Mouse (Mus musculus) layer of hippocampus, adult 8-10 months (tissue): ENCODE measurements at regions not wholly inside any gene's neighbourhood (a gene's known extent, or its start where the extent isn't known, plus 50 kb on each side); places are given as distances from the start of the nearest gene placed in this dataset.

Experiments
- DNase-seq, 2 experiments: peaks; one replicate each; pipeline ENCODE4 v3.0.0; 2022; ENCODE audit warnings: low spot score in 2 of 2

DNA sequence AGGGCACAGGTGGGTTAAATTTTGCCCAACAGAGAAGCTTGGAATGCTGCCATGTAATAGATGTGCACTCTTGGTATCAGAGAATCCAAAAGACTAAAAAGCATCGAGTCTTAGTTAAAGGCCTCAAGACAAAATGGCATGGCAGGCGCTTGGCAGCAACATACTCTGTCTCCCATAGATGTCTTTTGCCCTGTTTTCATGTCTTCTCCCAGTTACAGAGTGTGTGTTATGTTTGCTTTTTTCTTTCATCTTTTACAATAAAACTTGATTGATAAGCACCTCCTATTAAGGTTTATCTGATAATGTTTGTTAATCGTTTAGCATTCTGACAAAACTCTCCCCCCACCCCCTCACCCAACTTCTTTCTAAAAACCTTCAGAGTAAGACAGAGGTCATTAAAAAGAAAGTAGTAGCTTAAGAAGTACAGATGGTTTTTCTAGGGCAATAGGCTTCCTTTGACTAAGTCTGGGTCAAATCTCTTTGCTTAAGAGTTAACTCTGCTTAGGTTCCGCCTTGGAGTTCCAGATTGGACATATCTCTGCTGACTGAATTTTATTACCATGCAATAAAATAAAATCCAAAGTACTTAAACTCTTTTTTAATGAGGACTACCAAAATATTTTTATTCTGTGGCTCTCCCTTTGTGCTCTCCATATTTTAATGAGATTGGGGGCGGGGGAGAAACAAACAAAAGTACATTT, 252.9 kb upstream of the Zeb2 start:
- DNase-seq, result no peak

DNA sequence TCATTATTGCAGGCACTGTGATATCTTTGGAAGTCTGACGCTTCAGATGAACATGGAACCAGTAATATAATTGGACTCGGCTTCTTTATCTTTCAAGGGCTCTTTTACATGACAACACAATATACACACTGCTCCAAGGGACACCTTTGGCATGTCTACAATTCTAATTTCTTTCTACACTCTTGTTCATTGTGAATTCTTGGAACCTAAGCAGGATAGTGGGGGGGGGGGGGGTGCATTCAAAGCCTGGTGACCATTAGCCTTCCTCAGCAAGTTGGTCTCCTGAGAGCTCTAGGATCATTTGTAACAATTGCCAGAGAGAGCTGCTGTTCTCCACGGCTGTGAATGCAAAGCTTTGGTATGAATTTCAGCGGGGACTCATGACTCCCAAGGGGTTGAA, 252.2 kb upstream of the Zeb2 start:
- no peak for DNase-seq

DNA sequence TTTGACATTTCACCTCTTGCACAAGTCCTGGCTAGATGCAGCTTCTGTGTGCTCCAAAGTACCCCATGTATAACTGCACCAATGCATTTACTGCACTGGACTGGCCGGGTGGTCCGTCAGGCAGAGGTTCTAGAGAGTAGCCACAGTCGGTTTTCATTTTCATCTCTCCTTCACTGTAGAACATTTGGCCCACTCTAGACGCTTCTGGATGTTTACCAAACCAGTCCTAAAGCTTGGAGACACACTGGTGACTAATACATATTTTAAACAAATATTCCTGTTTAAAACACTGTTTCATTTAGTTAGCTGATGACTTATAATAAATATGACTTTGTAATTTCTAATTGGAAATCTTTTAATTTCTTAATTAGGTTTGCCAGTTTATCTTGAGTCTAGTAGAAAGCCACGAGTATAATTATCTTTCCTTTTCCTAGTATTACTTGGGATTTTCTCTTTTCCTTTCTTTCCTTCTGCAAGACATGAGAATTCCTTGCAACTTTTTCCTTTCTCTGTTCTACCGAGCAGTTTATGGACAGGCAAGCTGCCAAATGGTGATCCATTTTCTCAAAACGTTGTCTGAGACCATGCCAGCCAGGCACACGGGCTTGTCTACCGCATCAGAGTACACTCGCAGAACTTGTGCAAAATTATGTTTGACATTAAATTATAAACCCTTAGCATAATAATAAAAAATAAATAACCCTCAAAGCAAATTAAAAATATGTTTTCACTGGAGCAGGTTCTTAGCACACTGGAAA, 250.4 kb upstream of the Zeb2 start:
- peak in 1 of 2 experiments; percentile 29 for DNase-seq

DNA sequence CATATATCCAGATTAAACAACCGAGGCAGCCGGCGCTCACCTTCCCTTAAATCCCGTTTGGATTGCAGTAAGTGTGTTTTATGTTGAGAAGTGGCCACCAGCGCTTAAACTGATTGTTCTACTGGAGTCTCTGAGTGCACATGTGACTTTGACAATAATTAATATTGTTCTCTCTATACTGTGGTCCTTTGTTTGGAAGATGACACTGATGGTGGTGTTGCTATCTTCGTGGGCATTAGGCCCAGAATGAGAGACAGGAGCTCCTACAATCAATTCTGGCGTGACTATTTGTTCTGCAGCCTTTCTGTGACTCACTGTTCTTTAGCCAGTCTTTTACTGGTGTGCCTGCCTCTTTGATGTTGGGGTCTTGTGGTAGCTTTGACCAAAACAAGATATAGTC, 240.1 kb upstream of the Zeb2 start:
- peak; percentile 21 to 32 for DNase-seq

DNA sequence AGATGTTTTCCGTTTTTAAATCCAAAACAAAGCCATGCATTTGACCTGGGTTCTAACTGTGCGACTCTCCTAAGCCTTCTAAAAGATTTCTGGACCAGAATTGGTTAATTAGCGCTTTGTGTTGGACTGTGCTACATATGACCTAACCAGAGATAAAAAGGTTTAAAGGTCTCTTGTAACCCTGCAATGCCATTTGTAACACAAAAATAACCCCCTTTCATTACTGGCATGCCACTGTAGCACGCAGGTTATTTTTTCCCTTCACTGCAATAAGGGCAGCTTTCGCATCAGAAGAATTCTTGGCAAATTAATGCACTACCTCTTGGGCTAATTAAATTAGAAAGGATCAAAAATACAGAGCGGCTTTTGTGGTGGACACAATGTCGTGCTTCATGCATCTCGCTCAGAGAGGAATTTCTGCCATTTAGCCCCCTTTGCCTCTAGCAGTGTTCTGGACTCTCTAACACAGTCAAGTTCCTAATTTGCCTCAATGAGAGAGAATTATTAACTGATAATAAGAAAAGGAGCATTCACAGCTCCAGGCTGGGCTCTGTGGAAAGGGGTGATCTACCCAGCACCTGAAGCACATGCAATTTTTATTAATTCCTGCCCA, 239.5 kb upstream of the Zeb2 start:
- DNase-seq, result no peak

DNA sequence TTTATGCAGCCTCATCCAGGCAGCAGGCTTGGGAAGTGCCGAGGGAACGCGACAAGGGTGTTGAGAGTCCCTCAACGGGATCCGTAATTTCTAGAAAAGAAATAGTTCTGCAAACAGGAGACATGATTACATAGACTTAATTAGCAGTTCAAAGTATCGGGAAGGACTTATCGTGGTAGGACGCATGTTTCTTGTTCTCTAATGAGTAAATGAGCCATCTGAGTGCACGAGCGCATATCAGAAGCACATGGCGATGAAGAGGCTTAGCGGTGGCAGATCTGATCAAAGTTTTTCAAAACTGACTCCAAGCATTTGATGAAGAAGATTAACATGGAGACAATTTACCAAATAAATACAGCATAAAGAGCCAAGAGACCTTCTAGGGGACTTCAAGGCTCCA, 238.8 kb upstream of the Zeb2 start:
- DNase-seq, result no peak

DNA sequence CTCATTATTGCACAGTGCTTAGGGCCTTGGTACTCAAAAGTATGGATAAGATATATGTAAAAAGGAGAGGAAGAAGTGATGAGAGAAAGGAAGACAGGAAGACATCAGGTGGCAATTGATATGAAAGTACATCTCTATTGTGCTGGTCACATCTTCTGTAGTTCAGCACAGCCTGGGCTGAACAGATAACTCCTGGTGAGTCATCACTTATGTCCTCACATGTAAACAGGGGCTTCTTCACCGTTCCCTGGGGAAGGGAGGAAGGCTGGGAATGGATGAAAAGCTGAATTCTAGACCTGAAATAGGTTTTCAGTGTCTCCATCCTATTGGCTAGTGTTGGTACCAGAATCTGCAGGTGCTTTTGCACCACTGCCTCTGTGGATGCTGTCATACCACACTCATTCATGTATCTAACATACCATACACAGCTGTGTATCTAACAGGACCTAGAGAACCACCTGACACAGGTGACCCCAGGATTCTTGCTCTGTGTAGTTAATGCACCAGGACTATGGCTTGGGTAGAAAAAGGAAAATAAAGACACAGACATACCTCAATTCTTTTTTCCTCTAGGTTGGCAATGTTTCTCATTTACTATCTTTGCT, 234.4 kb upstream of the Zeb2 start:
- no peak for DNase-seq

DNA sequence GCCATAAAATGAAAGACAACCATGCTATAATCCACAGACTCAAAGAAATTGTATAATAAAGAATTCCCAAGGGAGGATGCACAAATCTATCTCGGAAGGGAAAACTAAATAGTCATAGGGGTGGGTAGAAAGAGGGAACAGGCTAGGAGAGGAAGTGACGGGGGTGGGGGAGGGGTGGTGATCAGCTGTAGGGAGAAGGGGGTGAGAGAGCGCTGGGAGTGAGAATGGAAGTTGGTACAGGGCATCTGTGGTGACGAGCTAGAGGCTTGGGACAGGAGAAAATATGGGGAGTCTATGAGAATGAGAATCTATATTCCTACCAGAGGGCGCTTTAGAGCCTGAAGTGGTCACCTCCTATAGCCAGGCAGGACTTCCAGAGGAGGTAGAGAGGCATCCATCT, 229.2 kb upstream of the Zeb2 start:
- DNase-seq, result no peak

DNA sequence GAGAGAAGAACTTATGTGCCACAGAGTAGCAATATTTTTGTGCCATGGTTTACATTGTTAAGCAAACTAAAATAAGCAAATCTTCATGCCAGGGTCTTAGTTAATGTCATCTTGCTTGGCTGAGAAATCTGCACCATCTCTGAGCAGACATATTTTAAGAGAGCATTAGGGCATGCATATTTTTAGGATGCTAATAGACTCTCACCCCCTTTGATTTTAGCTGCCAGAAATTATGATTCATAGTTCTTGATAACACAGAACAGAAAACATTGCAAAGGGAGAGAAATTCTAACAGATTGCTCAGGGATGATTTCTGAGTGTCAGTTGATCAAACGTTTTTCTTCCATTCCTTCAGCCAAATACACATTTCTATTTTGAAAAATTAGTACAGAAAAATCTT, 222.7 kb upstream of the Zeb2 start:
- no peak for DNase-seq

DNA sequence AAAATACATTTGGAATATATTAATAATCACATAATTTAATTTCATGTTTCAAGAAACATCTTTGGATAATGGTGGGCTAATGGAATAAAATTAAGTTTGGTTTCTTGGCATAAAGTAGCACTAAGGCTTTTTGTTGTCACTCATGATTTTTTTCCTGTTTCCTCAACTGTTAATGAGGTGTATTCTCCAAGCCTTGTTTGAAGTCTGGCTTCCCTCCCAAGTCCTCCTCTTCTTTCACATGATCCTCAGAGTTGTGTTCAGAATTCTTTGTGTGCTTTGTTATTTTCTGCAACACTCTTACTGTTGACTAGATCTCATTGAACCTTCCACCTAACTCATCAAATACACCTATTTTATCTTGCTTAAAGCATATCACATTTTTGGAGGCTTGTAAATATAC, 221.6 kb upstream of the Zeb2 start:
- no peak for DNase-seq

DNA sequence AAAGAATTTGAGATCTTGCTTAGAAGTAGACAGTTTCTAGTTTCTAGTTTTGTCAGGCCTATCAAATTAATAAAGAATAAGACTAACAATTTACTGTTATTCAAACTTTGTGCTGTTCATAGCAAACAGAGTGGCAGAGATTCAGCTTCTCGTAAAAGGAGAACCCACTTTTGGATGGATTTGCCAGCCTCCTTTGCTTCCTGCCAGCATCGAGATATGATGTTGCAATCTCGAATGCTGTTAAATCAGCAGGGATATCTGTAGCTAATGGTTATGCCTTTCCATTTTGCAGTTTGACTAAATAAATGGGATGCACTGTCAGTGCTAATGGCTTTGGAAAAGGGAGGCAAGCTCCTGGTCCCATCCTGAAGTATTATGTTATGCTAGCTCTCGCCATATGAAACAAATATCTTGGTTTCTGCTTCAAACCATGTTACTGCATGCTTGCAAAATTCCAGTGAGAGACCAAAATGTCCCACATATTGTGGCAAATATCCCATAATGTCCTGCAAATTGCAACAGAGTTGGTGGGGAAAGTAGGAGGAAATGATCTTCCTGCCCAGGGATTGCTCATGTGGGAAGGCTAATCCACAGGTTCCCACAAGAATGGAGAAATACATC, 199.9 kb upstream of the Zeb2 start:
- DNase-seq, result peak in 1 of 2 experiments; percentile 14

DNA sequence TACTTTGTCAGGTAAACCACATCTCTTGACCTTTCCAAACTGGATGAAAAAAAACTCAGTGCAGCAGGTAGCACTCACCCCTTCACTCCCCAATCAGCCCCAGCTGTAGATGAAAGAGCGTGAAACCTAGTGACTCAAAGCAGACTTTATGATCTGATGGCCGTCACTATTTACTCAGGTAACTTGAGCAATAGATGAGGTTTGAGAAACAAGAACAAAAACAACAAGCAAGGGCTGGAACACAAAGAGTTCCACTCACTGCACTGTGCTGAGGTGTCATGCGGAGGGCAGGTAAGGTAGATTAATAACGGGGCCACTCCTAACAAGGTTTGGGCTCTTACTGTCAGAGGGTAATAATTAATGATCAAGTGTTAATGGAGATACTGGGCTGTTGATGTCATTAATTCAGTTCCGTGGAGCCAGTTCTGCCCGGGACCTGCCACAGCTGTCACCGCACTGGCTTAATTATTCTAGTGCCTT, 170.4 kb upstream of the Zeb2 start:
- DNase-seq, result no peak

DNA sequence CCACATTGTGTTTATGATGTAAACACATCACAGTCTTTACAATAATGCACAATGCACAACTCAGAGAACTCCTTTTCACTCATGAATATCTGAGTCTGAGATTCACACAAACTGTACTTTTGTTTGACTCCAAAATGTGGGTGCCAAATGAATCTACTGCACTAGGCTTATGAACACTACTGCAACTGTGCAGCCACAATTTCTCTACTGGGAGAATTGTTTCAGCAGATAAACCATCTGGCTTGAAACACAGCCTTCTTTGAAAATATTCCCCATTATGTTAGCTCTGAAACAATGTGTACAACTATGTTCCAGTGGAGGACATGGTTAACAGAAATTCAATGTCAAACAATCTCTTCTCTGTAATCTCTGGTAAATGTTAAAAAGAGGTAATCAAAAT, 166.6 kb upstream of the Zeb2 start:
- DNase-seq, result peak; percentile 25 to 44

DNA sequence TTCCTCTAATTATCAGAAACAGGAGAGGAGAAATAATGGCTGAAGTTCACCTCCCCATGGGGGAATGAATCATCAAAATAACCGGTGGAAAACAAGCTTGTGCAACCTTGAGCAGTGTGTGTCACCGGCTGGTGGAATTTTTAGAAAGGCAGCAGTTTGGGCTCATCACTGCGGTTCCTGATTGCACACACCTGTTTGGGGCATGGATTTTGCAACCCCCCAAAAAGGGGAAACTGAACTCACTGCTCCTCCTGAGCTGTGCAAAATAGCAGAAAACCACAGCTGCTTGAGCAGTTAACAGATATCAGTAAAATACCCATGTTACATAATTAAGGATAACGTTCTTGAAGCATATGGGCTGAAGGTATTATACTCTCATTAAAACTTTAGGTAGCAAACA, 162.3 kb upstream of the Zeb2 start:
- no peak for DNase-seq

DNA sequence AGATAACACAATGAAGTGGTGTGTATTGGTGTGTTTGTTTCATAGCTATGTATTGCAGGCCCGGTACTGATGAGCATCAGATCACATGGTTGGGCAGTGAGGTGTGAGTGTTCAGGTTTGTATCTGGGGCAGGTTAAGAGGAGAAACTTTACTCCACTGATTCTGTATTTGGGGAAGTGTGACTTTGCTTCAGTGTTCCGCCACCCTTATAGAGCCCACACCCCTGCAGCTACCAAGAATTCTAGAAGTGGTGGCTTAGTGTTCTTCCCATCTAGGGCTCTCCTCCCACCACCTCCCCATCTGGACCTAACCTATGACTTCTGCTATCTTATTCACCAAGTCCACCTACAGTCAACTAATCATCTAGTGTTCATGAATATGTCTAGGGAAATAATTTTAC, 160.4 kb upstream of the Zeb2 start:
- no peak for DNase-seq

DNA sequence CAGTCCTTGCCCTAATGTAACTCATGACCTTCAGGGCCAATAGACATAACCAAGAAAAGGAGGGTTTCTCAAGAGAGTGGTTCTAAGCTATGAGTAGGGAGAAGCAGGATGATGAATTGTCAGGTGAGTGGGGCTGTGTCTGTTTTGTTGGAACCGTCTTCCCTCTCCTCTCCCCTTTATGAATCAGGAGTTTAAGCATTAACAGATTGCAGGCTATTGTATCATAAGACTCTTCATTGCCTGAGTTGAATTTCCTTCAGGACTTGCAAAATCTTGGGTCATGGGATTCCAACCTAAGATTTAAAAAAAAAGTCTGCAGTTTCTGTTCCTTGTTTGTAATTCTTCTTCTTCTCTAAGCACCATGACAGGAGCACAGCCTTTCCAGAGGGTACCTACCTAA, 159.5 kb upstream of the Zeb2 start:
- no peak for DNase-seq

DNA sequence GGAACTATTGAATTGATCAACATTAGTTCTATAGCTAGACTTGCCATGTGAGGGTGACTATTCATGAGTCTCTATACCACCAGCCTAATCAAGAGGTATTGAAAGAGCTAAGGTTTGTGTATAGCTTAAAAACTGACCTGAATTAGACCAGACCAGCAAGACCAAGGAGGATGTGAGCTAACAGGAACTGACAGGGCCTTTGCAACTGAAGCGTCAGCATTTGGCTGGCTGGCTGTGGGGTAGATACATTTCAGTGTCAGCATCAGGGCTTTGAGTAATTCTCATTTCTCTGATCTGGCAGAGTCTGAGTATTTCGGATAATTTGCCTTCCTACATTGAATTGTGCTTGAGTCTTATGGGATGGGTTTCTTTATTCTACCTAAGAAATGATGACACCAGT, 152.8 kb upstream of the Zeb2 start:
- no peak for DNase-seq

DNA sequence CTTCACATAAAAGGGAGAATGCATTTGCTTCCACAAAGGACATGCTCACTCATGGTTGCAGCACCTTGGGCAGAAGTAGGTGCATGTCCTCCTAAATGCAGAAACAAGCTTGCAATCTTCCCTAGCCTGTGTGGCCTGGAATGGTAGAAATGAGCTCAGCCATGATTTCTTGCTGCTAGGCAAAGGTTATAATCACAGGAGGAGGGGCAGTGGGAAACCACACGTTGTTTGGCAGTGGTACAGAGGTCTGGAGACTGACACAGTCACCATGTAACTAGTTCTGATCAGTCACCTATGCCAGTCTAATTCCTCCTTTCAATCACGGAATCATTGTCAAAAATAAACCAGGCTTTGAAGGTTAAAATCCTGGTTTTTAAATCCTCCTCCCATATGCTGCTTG, 148.6 kb upstream of the Zeb2 start:
- no peak for DNase-seq

DNA sequence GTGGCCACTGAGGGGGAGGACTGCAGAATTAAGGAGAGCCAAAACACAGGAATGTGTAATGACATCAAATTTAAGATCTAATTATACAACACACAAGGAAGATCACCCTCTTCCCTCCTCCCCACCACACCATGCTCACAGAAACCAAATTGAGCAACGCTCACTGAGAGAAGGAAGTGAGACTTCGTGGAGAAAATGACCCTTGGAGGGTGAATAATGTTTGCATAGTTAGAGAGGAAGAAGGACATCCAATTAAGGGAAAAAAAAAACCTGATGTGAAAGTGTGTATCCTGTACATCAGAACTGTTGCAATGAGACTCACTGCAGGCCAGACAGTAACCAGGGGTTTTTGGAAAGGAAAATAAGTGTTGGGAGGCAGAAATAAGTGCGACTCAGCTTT, 144.8 kb upstream of the Zeb2 start:
- no peak for DNase-seq

DNA sequence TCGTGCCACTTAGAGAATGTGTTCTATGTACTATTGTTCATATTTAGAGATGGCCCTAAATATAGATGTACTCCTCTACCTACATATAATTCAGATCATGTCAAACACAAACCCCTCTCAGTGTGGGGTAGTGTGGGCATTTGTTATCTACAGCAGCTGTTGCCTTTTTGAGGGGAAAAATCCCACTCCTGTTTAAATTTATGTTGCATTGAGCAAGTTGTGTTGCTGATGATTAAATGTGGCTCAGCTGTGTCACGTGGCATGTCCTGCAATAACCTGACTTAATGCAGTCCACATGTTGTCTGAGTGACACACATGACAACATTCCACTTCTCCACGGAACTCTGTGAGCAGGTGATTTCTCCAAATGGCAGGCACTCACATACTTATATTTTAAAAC, 141.7 kb upstream of the Zeb2 start:
- DNase-seq, result no peak

DNA sequence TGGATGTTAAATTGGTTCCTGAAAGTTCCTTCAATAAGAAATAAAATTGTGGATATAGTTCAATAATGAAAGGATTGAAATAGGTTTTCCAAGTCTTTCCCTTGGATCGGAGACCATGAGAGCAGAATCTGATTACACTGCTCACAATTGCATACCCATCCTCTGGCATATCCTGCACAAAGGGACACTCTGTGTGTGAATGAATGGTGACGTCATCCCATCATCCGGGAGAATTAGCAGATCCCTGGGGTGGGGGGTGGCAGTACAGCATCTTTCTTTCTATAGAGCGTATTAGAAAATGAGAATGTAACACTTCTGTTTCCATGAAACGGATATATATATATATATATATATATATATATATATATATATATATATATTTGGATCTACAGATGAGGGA, 139.2 kb upstream of the Zeb2 start:
- DNase-seq, result no peak

DNA sequence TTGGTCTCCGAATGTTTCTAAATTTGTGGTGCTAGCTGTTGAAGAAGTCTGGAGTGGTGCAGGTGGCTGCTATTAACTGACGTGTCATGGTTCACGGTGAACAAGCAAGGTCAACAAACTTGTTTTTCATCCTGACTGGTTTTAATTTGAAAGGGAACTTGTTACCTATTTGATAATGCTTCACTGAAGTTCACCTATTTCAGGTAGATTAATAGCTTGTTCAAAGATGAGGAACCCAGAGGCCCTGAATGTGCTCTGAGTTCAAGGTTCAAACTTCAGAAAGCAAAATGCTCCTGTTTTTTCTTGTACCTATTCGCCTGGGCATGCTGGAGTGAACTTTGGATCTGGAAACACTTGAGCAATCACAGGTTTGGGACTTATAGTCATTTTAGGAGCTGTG, 136.7 kb upstream of the Zeb2 start:
- DNase-seq, result no peak
